ENCODE assay signal across 23 mouse cellular contexts in the genomic region with DNA sequence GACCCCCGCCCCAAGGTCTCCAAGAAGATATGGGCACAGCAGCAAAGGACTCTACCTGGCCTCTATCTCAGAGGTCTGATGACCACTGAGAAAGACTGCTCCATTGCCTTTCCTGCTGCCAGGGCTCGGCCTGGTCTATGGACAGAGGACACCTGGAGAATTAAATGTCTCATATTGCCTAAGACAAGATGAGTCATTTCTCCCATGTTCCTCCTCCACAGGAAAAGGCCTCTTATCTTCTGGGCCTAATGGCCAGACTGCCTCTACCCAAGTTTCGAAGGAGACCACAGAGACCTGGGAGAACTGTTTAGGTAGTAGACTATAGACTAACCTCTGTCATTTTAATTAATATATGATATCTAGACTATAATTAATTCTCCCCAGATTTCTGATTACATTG. TPM values are rescaled to one million over a fixed set of nuclear protein-coding genes. Genes with fewer than 3 reads are reported as not detected.
"Had no signal": no experiment of that assay in that cellular context is flagged by ENCODE, and none has a peak within 500 bp of the region (broad histone marks: within the 10 kb centered on the region; RNA-seq: fewer than 3 reads in every experiment).

No protein-coding gene starts in this region.

- H3K9me3 ChIP-seq: liver, embryonic 15.5 days; lung, embryonic 15.5 days; midbrain, embryonic 15.5 days; stomach, embryonic 15.5 days had no signal

- H3K4me1 ChIP-seq: liver, embryonic 15.5 days; lung, embryonic 15.5 days; midbrain, embryonic 13.5 days; midbrain, embryonic 15.5 days; neural tube, embryonic 12.5 days; stomach, embryonic 15.5 days had no signal

- H3K27me3 ChIP-seq: liver, embryonic 15.5 days; lung, embryonic 15.5 days; midbrain, embryonic 13.5 days; midbrain, embryonic 15.5 days; neural tube, embryonic 12.5 days; stomach, embryonic 15.5 days had no signal

- H3K36me3 ChIP-seq: liver, embryonic 15.5 days; lung, embryonic 15.5 days; midbrain, embryonic 13.5 days; midbrain, embryonic 15.5 days; neural tube, embryonic 12.5 days; stomach, embryonic 15.5 days had no signal

- H3K27ac ChIP-seq: liver, embryonic 15.5 days; lung, embryonic 15.5 days; macrophage; midbrain, embryonic 13.5 days; midbrain, embryonic 15.5 days; neural tube, embryonic 12.5 days; stomach, embryonic 15.5 days; stomach, postnatal 0 days had no signal

- H3K4me2 ChIP-seq: liver, embryonic 15.5 days; lung, embryonic 15.5 days; midbrain, embryonic 11.5 days; midbrain, embryonic 13.5 days; midbrain, embryonic 15.5 days; neural tube, embryonic 12.5 days; stomach, embryonic 15.5 days had no signal

- H3K4me3 ChIP-seq: liver, embryonic 15.5 days; lung, embryonic 15.5 days; midbrain, embryonic 13.5 days; midbrain, embryonic 15.5 days; neural tube, embryonic 12.5 days; stomach, embryonic 15.5 days had no signal

- ATAC-seq: lung, postnatal 0 days; midbrain, embryonic 13.5 days; midbrain, embryonic 15.5 days had no signal

- DNase-seq: lung, adult 2 months; lung, postnatal 14 days; lung, postnatal 36 days; right cerebral cortex, postnatal 14 days; thymus, adult 2 months; thymus, postnatal 25 days; thymus, postnatal 4 days had no signal

- H3K9ac ChIP-seq: liver, embryonic 15.5 days; lung, embryonic 15.5 days; midbrain, embryonic 13.5 days; midbrain, embryonic 15.5 days; neural tube, embryonic 12.5 days; stomach, embryonic 15.5 days had no signal

RNA-seq across cellular contexts. Expression of a gene that starts 29.9 kb away (rescaled TPM):
- total RNA-seq: megakaryocyte, adult 5-6 weeks; megakaryocyte-erythroid progenitor cell, adult 5-6 weeks; midbrain, postnatal 0 days had no signal
- polyA plus RNA-seq: liver, embryonic 15.5 days; lung, embryonic 15.5 days; lung, postnatal 0 days; midbrain, embryonic 11.5 days; midbrain, embryonic 13.5 days; midbrain, embryonic 15.5 days; midbrain, postnatal 0 days; neural tube, embryonic 12.5 days; neural tube, embryonic 14.5 days; stomach, embryonic 15.5 days; stomach, postnatal 0 days; testis, adult 2 months; urinary bladder, adult 2 months had no signal
